Mouse (Mus musculus): ENCODE measurements around the gene Adgrf1.

Gene Adgrf1

GRCm38 (mm10) chr17:43256536-43257135 lies 13.5 kb upstream of the Adgrf1 start:
- no peak for DNase-seq (ENCODE audit: low read depth, low spot score)
- H3K36me3 ChIP-seq (ENCODE audit: control insufficient read depth, insufficient read depth, low read length, poor library complexity, severe bottlenecking) = no peaks in the 10 kb centered on the region
- H3K27me3 ChIP-seq (ENCODE audit: control insufficient read depth, insufficient read depth, low read length, poor library complexity, severe bottlenecking) = no peaks in the 10 kb centered on the region

- Histone ChIP-seq H3K36me3 (ENCODE audit: control insufficient read depth, insufficient read depth, low read length, poor library complexity, severe bottlenecking) (no peaks in the 10 kb centered on the region), H3K27me3 (ENCODE audit: control insufficient read depth, insufficient read depth, low read length, poor library complexity, severe bottlenecking) (no peaks in the 10 kb centered on the region)
- no peak for DNase-seq (ENCODE audit: low read depth, low spot score)
These were observed 12.4 kb upstream of the Adgrf1 start for GRCm38 (mm10) chr17:43257699-43258098.

GRCm38 (mm10) chr17:43261937-43262336 lies 8.2 kb upstream of the Adgrf1 start:
- Histone ChIP-seq H3K27me3 (ENCODE audit: control insufficient read depth, insufficient read depth, low read length, poor library complexity, severe bottlenecking) (no peaks in the 10 kb centered on the region), H3K36me3 (ENCODE audit: control insufficient read depth, insufficient read depth, low read length, poor library complexity, severe bottlenecking) (no peaks in the 10 kb centered on the region)
- no peak for DNase-seq (ENCODE audit: low read depth, low spot score)

GRCm38 (mm10) chr17:43264739-43265138 lies 5.4 kb upstream of the Adgrf1 start:
- Histone ChIP-seq H3K27me3 (ENCODE audit: control insufficient read depth, insufficient read depth, low read length, poor library complexity, severe bottlenecking) (no peaks in the 10 kb centered on the region), H3K36me3 (ENCODE audit: control insufficient read depth, insufficient read depth, low read length, poor library complexity, severe bottlenecking) (no peaks in the 10 kb centered on the region)
- no peak for DNase-seq (ENCODE audit: low read depth, low spot score)

- no peaks in the 10 kb centered on the region for H3K27me3 ChIP-seq (ENCODE audit: control insufficient read depth, insufficient read depth, low read length, poor library complexity, severe bottlenecking)
- DNase-seq (ENCODE audit: low read depth, low spot score) = peak; percentile 86
- no peaks in the 10 kb centered on the region for H3K36me3 ChIP-seq (ENCODE audit: control insufficient read depth, insufficient read depth, low read length, poor library complexity, severe bottlenecking)
These were observed 4.8 kb upstream of the Adgrf1 start for GRCm38 (mm10) chr17:43265178-43265837.

- DNase-seq (ENCODE audit: low read depth, low spot score) = no peak
- H3K36me3 ChIP-seq (ENCODE audit: control insufficient read depth, insufficient read depth, low read length, poor library complexity, severe bottlenecking) = no peaks in the 10 kb centered on the region
- H3K27me3 ChIP-seq (ENCODE audit: control insufficient read depth, insufficient read depth, low read length, poor library complexity, severe bottlenecking) = no peaks in the 10 kb centered on the region
These were observed 4.2 kb upstream of the Adgrf1 start for GRCm38 (mm10) chr17:43265944-43266343.

- no peaks in the 10 kb centered on the region for H3K27me3 ChIP-seq (ENCODE audit: control insufficient read depth, insufficient read depth, low read length, poor library complexity, severe bottlenecking)
- no peaks in the 10 kb centered on the region for H3K36me3 ChIP-seq (ENCODE audit: control insufficient read depth, insufficient read depth, low read length, poor library complexity, severe bottlenecking)
- peak; percentile 9 for DNase-seq (ENCODE audit: low read depth, low spot score)
These were observed 3.5 kb upstream of the Adgrf1 start for GRCm38 (mm10) chr17:43266636-43267035.

GRCm38 (mm10) chr17:43267046-43267749 lies 2.9 kb upstream of the Adgrf1 start:
- no peaks in the 10 kb centered on the region for H3K27me3 ChIP-seq (ENCODE audit: control insufficient read depth, insufficient read depth, low read length, poor library complexity, severe bottlenecking)
- peak; percentile 37 for DNase-seq (ENCODE audit: low read depth, low spot score)
- no peaks in the 10 kb centered on the region for H3K36me3 ChIP-seq (ENCODE audit: control insufficient read depth, insufficient read depth, low read length, poor library complexity, severe bottlenecking)

- DNase-seq (ENCODE audit: low read depth, low spot score) = no peak
- H3K27me3 ChIP-seq (ENCODE audit: control insufficient read depth, insufficient read depth, low read length, poor library complexity, severe bottlenecking) = no peaks in the 10 kb centered on the region
These were observed 6.1 kb downstream of the Adgrf1 start for GRCm38 (mm10) chr17:43276220-43276619.

GRCm38 (mm10) chr17:43277223-43277622 lies 7.1 kb downstream of the Adgrf1 start:
- DNase-seq (ENCODE audit: low read depth, low spot score) = no peak
- H3K36me3 ChIP-seq (ENCODE audit: control insufficient read depth, insufficient read depth, low read length, poor library complexity, severe bottlenecking) = no peaks in the 10 kb centered on the region
- no peaks in the 10 kb centered on the region for H3K27me3 ChIP-seq (ENCODE audit: control insufficient read depth, insufficient read depth, low read length, poor library complexity, severe bottlenecking)

More at GRCm38 (mm10) chr17:43276220-43276619, 6.1 kb downstream of the Adgrf1 start:
- no peaks in the 10 kb centered on the region for H3K36me3 ChIP-seq (ENCODE audit: control insufficient read depth, insufficient read depth, low read length, poor library complexity, severe bottlenecking)

GRCm38 (mm10) chr17:43279671-43280070 lies 9.5 kb downstream of the Adgrf1 start:
- Histone ChIP-seq H3K27me3 (ENCODE audit: control insufficient read depth, insufficient read depth, low read length, poor library complexity, severe bottlenecking) (no peaks in the 10 kb centered on the region), H3K36me3 (ENCODE audit: control insufficient read depth, insufficient read depth, low read length, poor library complexity, severe bottlenecking) (no peaks in the 10 kb centered on the region)
- no peak for DNase-seq (ENCODE audit: low read depth, low spot score)

- no peaks in the 10 kb centered on the region for H3K36me3 ChIP-seq (ENCODE audit: control insufficient read depth, insufficient read depth, low read length, poor library complexity, severe bottlenecking)
- H3K27me3 ChIP-seq (ENCODE audit: control insufficient read depth, insufficient read depth, low read length, poor library complexity, severe bottlenecking) = no peaks in the 10 kb centered on the region
- DNase-seq (ENCODE audit: low read depth, low spot score) = no peak
These were observed 12.2 kb downstream of the Adgrf1 start for GRCm38 (mm10) chr17:43282353-43282752.

- no peaks in the 10 kb centered on the region for H3K27me3 ChIP-seq (ENCODE audit: control insufficient read depth, insufficient read depth, low read length, poor library complexity, severe bottlenecking)
- H3K36me3 ChIP-seq (ENCODE audit: control insufficient read depth, insufficient read depth, low read length, poor library complexity, severe bottlenecking) = no peaks in the 10 kb centered on the region
- no peak for DNase-seq (ENCODE audit: low read depth, low spot score)
These were observed 12.7 kb downstream of the Adgrf1 start for GRCm38 (mm10) chr17:43282828-43283227.

GRCm38 (mm10) chr17:43299515-43299914 lies 29.4 kb downstream of the Adgrf1 start:
- Histone ChIP-seq H3K36me3 (ENCODE audit: control insufficient read depth, insufficient read depth, low read length, poor library complexity, severe bottlenecking) (no peaks in the 10 kb centered on the region), H3K27me3 (ENCODE audit: control insufficient read depth, insufficient read depth, low read length, poor library complexity, severe bottlenecking) (no peaks in the 10 kb centered on the region)
- no peak for DNase-seq (ENCODE audit: low read depth, low spot score)

GRCm38 (mm10) chr17:43325986-43326671 lies 56.0 kb downstream of the Adgrf1 start:
- Histone ChIP-seq H3K36me3 (ENCODE audit: control insufficient read depth, insufficient read depth, low read length, poor library complexity, severe bottlenecking) (no peaks in the 10 kb centered on the region), H3K27me3 (ENCODE audit: control insufficient read depth, insufficient read depth, low read length, poor library complexity, severe bottlenecking) (no peaks in the 10 kb centered on the region)
- no peak for DNase-seq (ENCODE audit: low read depth, low spot score)
